Mouse (Mus musculus) CD4-positive helper T cell, adult 2 months (primary cell): ENCODE measurements around the gene Ptprz1.
"Not testable (repeated sequence)": the region's sequence is repeated elsewhere in the genome, so short reads cannot be mapped to it uniquely, and the experiment has no call there.

Experiments
- DNase-seq: peaks from one replicate; pipeline ENCODE4 v3.0.0-alpha.2; 2012; ENCODE audit warnings: low read depth, missing footprints, low spot score

Ptprz1 gene

DNA sequence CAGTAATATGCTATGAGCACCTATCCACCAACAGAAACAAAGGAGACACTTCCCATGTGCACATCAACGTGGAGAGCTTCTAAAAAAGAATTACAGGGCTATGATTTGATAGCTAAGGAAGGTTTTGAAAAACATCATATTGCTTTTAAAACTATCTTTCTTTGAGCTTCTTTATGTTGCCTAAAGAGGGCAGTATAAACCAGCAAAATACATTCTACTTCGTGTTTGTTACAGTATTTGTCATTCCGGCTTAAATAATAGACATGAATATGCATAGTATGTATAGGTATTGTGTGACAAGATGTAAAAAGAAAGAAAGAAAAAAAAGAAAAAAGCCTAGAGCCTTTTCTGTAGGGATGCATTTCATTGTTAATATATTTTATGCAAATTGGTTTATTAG lies 127.8 kb downstream of the Ptprz1 start:
- DNase-seq: no peak

DNA sequence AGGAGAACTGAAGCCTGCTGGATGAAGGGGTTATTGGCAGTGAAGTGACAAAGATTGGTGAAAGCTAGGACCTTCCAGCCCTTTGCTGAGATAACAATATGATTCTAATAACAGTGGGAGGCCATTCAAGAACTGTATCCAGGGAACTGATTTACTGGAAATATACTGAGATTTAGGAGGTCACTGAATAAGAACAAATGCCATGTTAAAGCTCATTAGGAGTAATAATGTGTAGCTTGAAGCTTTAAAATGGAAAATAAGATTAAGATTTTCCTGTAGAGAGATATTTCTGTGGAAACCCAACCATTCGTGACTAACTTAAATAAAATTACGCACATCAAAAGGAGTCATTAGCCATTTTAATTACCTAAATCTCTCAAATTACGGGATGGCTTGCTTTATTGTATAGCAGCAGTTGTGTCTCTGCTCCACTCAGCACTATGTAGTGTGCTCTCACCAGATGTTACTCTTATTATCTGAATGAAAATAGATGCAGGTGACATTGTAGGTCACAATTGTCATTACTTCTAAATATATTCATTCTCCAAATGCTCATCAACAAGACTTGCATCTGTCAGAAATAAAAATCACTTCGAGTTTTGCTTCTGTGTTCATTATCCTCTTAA lies 139.8 kb downstream of the Ptprz1 start:
- no peak for DNase-seq

DNA sequence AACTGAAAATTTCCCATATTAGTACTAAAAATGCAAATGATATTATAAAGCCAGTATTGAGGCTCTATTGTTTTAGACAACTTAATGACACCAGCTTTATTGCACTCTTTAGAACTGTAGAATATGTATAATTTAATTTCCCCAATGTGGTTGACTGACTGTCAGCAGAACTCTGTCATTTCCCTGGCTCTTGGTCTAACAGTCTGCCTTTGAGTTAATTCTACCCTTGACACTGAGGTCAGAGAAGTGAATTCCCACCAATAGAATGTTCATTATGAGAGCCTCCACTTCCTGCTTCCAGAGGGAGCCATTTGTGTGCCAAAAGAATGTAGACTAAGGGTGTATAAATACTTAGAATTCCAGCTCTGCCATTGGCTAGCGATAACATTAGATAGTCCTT lies 152.9 kb downstream of the Ptprz1 start:
- no peak for DNase-seq

DNA sequence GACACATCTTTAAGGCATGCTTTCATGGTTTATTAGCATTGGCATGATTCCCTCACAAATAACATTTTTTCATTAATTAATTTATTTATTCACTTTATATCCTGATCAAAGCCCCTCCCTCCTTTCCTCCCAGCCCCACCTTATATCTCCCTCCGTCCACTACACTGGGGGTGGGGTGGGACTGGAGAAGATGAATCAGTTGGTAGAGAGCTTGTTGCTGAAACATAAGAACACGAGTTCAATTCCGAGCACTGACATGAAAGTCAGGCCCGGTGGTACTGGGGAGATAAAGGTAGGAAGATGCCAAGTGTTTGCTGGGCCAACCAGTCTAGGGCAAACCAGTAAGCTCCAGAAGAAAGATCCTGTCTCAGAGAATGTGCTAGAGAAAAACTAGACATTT lies 173.5 kb downstream of the Ptprz1 start:
- no peak for DNase-seq

DNA sequence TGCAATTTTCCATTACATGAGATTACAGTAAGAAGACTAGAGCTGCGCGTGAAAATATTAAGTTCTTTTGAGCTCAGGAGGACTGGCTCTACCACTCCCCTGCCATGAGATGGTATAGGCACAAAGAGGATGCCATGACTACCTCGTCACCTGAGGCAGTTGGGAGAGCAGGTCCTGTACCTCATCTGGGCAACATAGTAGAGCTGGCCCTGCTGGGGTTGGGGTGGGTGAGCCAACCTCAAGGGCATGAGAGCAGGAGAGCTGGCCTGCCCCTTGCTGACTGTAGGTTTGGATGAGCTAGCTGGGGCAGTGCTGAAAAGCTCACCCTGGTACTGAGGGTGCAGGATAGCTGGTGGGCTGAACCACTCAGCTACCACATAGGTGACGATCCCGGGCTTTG lies 180.4 kb downstream of the Ptprz1 start:
- DNase-seq: no peak

DNA sequence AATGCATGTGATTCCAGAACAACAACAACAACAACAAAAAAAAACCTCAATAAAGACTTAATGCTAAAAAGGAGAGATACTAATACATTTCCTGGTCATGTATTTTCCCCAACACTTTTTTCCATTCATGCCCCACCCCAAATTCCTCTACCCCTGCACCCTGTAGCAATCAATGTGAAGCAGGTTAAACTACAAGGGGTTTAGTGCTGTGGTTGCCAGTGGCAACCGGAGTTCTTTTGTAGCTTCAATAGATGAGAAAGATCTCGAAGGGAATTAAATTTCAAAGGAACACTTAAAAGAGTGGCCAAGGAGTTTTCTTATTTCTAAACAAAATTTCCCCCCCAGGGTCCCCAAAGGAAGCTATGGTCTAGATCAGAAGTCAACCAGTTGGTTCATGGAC lies 200.8 kb downstream of the Ptprz1 start:
- no peak for DNase-seq

DNA sequence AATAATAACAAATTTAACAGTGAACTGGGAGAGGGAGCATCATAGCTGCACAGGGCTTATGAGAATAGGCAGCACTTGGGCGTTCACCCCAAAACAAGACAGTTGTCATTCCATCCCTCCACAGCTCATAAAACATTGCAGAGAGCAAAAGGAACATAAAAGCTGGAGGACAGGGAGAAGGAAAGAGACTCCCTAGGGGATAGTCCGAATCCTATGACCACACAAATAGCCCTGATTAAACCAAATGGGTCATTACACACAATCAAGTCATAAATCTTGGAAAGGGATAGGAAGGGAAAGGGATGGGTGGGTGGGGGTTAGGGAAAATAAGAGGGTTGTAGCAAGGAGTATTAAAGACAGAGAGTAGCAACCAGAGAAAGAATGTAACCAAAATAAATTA lies 203.0 kb downstream of the Ptprz1 start:
- DNase-seq: no peak

DNA sequence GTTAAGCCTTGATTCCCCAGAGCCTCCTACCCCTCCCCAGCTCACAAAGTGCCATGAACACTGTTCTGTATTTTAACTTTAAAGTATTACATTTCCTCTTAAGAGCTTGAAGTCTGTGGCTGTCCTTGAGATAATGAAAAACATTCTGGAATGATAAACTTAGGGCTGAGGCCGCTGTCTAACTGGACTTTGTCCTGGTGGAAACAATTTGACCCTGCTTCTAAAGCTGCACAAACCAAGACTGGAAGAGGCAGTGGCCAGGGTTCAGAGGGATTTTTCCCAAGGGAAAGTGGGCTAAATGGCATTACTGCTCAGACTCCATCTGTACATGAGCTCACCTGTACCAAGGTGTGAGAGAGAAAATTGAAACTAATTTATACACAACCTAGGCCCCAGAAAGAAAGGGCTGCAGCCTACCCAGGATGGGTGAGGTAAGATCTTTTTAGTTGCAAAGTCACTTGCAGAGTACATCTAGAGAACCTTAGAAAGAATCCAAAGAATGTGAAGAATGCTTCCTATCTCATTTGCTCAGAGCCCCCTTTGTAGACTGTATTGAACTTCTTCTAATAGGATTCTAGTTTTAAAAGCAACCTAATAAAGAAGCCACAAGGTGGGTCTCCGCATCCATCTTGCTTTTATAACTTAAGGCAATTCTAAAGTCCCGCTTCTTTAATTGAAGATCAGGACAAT lies 204.8 kb downstream of the Ptprz1 start:
- DNase-seq: no peak

DNA sequence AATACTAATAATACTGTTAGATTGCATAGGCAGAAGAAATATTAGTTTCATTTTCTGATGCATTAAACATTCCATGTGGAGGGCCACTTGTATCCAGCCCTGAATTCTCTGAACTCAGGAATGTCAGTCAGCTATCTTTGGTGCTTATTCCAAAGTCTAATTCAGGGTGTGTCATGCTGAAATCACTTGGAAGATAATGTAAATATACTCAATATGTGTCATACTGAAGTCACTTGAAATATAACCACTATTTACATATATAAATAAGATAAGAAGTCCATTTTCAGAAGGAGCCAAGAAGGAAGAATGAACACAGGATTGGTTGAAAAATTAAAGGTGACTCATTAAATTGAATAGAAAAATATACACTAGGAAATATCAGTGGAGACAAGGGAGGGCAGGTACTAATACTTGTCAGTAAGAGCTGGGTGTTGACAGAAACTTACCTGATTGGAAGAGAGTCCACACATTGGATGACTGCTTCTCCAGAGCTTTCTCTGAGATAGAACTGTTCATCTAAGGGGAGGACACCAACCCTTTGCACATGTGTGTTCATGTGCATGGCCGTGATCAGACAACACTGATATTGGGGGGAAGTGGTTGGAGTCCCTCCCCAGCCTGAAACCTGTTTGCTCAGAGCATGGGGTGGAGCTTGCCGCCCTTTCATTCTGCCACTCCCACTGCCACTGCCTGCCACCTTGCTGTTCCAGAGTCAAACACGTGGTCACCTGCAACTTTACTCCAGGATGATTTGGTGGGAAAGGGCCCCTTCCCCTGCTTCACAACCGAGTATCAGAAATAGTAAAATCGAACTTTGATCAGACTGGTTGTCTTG lies 209.5 kb downstream of the Ptprz1 start:
- no peak for DNase-seq

DNA sequence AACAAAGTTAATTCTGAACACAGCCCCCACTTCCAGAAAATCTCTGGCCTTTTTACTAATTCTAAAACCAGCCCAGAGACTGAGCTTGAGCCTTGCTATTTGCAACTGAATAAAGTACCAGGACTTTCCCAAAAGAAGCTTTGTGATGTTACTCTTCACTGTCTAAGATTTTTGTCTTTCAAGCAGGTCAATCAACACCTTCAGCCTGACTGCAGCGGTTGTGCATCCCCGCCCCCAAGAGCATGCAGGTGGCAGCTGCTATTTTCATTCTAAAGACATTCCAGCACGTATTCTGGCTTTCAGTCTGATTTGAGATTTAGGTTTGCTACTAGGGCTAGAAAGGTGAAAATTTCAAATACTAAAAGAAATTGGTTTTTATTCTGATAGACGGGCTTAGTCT lies 214.0 kb downstream of the Ptprz1 start:
- not testable (repeated sequence) for DNase-seq

DNA sequence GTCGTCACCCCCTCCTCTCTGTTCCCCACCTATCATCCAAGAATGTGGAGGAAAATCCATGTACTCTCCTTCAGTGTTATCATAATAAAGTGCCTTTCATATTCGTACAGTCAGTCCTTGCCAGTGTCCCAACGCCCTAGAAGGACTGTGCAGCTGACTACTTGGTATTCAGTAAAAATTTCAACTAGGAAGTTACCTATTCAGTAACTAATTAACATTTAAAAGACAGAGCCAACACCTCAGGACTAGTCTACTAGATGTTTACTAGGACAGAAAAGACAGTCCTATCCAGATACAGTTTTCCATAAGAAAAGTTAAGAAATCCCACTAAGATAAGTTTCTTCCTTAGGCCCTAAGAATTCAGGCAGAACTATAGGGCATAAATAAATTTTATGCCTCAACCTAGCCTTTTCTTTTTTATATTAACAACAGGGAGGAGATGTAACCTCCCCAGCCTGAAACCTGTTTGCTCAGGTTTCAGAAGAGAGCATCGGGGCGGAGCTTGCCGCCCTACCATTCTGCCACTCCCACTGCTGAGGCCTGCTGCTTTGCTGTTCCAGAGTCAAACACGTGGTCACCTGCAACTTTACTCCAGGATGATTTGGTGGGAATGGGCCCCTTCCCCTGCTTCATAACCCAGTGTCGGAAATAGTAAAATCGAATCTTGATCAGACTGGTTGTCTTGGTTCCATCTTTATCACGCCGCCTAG lies 215.2 kb downstream of the Ptprz1 start:
- DNase-seq: not testable (repeated sequence)
